Mouse (Mus musculus) gastrocnemius, postnatal 36 days (tissue): Measurements from ENCODE around the gene Dgcr8. TPM values are rescaled to one million over a fixed set of nuclear protein-coding genes. Genes with fewer than 3 reads are reported as not detected.

Experiments used
- DNase-seq, 2 experiments: peaks; one replicate each; pipeline ENCODE4 v3.0.0; 2022
- intact Hi-C: fragments of 180-260 bp; cut with DNase I; formaldehyde crosslinking; loops from one replicate; pipeline ENCODE4 v1.15.1; 2025
- total RNA-seq, 2 experiments: library from RNA; stranded (reverse); gene quantifications; 2 replicates each; pipeline ENCODE4 v1.2.3; 2021

The Dgcr8 gene
- total RNA-seq, 2 experiments from 2014 or later, result 13.8 to 14.6 TPM

DNA sequence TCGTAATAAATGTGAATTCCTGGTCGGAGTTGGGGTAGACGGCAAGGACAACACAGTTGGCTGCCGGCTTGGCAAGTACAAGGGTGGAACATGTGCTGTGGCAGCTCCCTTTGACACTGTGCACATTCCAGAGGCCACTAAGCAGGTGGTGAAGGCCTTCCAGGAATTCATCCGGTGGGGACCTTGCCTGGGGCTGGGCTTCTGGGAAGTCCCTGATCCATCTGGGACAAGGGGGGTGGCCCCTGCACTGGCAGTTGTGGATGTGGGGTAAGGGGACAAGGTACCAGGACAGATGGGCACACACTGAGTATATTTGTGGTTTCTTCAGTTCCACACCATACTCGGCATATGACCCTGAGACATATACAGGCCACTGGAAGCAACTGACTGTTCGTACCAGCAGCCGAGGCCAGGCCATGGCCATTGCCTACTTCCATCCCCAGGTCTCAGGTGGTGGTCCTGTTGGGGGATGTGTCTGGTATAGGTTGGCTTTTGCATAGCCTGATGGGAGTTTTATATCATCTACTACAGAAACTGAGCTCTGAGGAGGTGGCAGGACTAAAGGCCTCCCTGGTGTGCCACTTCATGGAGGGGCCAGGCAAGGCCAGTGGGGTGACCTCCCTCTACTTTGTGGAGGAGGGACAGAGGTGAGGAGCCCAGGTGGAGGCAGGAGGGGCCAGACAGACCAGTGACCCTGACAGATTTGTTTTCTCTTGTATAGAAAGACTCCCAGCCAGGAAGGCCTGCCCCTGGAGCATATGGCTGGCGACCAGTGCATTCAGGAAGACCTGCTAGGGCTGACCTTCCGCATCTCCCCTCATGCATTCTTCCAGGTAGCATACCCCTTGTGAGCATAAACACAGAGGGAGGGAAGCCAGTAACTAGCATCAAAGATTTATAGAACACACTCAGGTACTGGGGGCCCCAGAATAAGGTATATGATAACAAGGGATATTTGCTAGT, 37.9 kb downstream of the Dgcr8 start:
- no peak for DNase-seq

DNA sequence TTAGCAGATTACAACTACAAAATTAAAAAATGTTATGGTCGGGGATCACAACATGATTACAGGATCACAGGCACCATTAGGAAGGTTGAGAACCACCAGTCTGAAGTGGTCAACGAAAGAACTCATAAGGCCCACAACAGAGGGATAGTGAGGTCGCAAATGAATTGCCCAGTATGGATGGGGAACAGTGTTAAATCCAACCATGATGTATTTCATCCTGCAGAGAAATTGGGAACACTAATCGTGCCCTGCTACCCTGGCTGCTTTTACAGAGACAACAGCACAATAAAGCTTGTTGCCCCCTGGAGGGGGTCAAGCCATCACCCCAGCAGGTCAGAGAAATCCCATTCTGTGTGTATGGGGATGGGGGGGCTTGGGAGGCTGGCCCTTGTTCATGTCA, 38.8 kb downstream of the Dgcr8 start:
- intact Hi-C loops, result loop anchor here (5.0 kb wide), 1 partner anchor 37 kb away; the partner anchor contains the start of gene Dgcr8
- DNase-seq, result no peak

More for the DNA sequence above, 37.9 kb downstream of the Dgcr8 start:
- intact Hi-C loops, result loop anchor here (5.0 kb wide), 1 partner anchor 36 kb away; the partner anchor contains the start of gene Dgcr8

DNA sequence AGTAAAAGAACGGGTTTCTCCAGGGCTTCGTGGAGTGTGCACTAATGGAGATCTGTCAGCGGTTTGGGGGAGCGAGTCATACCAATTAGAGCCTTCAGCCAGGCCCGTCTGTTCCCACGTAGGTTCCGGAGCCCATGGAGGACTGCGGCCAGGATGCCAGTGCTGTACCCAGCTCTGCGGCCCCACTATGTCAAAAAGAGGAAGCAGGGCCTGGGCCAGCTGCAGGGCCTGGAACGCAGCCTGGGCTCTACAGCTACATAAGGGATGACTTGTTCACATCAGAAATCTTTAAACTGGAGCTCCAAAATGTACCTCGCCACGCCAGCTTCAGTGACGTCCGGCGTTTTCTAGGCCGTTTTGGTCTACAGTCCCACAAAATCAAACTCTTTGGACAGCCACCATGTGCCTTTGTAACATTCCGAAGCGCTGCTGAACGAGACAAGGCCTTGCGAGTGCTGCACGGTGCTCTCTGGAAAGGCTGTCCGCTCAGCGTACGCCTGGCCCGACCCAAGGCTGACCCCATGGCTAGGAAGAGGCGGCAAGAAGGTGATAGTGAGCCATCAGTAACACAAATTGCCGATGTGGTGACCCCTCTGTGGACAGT, 39.6 kb downstream of the Dgcr8 start:
- peak in 1 of 2 experiments; percentile 42 for DNase-seq

DNA sequence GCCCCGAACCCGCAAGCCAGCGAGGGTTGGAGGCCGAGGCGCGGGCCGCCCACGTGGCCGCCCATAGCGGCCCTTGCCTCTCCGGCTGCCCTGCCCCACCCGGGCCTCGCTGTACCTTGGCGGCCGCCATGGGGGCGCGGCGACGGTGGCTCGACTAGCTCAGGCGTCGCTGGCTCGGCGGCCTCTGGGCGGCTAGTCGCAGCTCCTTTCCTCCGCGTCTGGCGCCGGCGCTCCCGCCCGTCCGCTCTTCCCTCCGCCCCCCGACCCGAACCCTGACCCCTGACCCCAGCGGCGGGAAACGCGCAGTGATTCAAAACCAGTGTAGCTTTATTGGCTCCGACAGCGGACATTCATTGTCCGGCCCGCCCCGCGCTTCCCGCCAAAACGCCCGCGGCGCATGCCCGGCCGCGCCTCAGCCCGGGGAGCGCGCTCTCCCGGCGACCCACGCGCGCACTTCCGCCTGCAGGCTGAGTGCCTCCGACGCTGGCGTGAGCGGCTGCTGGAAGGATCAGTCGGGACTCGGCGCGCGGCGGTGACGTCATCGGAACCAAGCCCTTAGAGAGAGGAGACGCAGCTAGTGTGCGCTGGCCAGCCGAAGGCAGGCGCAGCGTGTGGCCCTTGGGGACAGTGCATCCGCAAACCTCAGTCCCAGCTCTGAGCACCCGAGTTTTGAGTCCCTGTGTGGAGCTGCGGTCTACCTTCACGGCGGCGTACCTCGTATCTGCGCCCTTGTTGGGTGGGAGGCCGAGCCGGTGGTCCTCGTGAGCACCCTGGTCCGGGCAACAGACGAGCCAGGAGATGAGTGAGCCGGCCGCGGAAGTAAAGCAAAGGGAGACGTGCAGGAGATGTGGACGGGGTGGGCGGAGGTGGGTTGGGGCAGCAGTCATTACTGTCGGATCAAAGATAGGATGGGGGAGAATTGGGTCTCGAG, 40.3 kb downstream of the Dgcr8 start, which contains the start of the genes Trmt2a and Ranbp1:
Gene Trmt2a (plus strand): TSS at position 247 of the 931 bp plus-strand sequence.
Gene Ranbp1 (minus strand): TSS at position 300 of the 931 bp plus-strand sequence.
- DNase-seq, result peak; percentile 96 to 97
- intact Hi-C loops, result no loop called here

More for the DNA sequence above, 39.6 kb downstream of the Dgcr8 start:
- intact Hi-C loops, result no loop called here

GRCm38 (mm10) chr16:18247521-18248399, 41.3 kb downstream of the Dgcr8 start:
- no peak for DNase-seq
- intact Hi-C loops, result no loop called here

- DNase-seq, result no peak
- intact Hi-C loops, result no loop called here
Measured at GRCm38 (mm10) chr16:18241581-18241980, 47.5 kb downstream of the Dgcr8 start.

DNA sequence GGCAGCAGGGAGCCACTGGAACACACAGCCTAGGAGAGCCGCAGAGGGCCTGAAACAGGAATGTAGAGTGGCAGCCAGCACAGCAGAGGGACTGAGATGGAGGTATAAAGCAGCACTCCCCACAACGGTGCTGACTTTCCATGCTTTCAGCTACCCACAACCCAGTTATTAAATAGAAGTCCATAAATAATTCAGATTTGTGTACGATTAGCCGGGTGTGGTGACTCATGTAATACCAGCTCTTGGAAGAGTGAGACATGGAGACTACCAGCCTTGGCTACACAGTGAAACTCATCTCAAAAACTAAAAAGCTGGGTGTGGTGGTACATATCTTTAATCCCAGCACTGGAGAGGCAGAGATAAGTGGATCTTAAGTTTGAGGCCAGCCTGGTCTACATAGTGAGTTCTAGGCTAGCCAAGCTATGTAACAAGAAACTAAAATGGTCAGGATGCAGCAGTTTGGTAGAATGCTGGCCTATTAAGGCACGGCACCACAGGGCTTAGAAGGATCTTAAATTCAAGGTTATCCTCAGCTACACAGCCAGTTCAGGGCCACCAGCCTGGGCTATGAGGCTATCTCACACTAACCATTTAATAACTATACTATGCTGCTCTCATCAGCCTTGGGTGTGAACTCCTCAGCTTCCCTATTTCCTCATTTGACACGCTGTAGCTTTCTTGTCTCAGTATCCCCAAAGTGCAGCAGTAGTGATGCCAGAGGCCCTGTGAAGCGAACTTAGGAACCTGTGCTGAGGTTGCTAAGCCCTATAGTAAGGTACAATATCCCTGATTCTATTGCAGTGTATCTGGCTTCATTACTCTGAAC, 52.2 kb downstream of the Dgcr8 start:
- DNase-seq, result no peak
- intact Hi-C loops, result no loop called here

DNA sequence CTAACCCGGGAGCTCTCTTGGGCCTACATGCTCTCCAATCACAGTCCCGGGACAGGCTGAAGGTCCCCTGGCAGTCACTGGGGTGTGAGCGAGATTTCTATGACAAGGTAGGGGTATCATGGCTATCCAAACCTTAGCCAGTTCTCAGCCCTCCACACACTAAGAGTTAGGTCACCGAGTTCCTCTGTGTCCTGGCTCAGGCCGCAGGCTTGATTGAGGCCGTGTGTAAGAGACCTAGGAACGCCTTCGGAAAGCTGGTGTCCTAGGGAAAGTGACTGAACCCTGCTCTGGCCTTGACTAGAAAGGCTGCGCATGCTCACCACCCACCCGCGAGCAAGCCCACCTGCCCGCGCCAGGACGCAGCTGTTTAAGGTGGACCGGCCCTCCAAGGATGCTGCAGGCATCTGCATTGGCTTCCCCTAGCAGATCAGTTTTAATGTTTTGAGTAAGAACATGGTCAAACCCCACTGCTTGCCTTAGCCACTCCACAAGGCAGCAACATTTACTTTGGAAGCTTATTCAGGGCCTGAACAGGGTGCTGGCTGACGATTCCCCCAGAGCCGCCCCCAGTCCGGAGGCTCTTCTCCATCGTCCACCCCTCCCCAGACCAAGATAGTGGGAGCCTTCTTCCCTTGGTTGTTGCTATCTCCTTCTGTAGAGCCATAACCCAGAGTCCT, 53.5 kb downstream of the Dgcr8 start:
- intact Hi-C loops, result no loop called here
- peak; percentile 62 to 68 for DNase-seq

- DNase-seq, result peak; percentile 65 to 75
- intact Hi-C loops, result no loop called here
Measured at GRCm38 (mm10) chr16:18234671-18235388, 54.2 kb downstream of the Dgcr8 start, which contains the start of gene Zdhhc8. Gene Zdhhc8, minus strand, starts transcription at chr16:18235136.

GRCm38 (mm10) chr16:18233919-18234670, 55.0 kb downstream of the Dgcr8 start:
- intact Hi-C loops, result no loop called here
- peak in 1 of 2 experiments; percentile 20 for DNase-seq

GRCm38 (mm10) chr16:18233451-18233850, 55.6 kb downstream of the Dgcr8 start:
- intact Hi-C loops, result no loop called here
- DNase-seq, result no peak

DNA sequence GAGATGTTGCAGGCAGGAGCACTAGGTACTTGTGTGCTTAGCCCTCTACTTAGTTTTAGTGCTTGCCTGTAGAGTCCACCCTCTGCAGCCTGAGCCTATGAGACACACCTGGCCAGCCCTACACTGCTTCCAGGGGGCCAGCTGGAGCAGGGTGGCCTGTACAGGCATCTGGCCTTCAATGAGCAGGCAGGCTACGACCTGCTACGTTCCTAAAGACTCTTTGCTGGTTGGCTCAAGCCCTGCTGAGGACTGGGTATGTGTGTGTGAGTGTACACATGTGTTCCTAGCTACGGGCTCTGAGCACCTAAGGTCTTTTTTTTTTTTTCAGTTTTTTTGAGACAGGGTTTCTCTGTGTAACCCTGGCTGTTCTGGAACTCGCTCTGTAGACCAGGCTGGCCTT, 57.6 kb downstream of the Dgcr8 start:
- DNase-seq, result no peak
- intact Hi-C loops, result no loop called here

DNA sequence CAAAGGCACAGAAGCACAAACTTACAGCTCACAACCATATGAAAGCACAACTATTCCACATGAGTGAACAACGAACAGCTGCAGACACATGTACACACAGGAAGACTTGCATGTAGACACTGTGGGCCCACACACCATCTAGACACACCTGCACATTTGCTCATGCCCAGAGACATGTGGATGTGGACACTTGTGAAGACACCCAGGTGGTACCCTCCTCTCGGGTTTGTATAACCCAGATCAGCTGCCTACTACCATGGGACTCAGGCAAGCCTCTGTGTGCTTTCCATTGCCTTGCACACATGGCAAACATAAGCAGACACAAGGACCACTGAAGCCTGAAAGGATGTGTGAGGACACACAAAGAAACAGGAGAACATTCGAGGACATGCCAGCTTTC, 58.0 kb downstream of the Dgcr8 start:
- intact Hi-C loops, result no loop called here
- DNase-seq, result no peak

DNA sequence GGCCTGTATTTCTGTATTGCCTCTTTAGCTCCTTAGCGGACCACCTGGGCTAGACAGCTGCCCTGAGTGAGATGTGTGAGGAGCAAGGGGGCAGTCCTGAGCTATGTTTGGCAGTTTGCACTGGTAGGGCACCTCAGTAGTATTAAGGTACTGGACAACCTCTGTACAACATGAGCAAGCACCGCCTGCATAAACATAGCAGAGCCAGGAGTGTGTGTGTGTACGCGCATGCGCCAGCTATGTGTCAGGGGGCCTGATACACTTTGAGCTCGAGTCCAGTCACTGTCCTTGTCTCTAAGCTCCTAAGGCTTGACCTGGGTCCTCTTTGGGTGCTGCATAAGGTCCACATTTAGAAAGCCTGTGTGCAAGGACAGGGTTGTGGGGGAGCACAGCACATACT, 58.4 kb downstream of the Dgcr8 start:
- intact Hi-C loops, result no loop called here

DNA sequence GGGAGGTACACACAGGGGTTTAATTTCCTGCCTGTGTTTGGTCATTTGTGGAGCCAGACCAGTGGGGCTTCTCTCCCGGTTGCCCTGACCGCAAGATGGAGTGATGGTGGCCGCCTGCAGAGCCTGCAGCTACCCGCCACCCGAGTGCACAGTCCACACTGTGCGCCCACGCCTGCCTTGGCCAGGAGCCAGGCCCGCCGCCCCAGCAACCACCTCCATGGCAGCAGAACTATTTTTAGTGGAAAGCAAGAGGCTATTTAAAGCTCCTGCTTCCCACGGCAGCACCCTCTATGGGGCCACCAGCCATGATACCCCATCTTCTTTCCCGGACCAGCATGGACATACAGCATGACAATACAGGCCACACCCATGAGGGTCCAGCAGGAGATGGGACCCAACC, 59.4 kb downstream of the Dgcr8 start:
- no peak for DNase-seq
- intact Hi-C loops, result no loop called here

More for the DNA sequence above, 58.4 kb downstream of the Dgcr8 start:
- no peak for DNase-seq

DNA sequence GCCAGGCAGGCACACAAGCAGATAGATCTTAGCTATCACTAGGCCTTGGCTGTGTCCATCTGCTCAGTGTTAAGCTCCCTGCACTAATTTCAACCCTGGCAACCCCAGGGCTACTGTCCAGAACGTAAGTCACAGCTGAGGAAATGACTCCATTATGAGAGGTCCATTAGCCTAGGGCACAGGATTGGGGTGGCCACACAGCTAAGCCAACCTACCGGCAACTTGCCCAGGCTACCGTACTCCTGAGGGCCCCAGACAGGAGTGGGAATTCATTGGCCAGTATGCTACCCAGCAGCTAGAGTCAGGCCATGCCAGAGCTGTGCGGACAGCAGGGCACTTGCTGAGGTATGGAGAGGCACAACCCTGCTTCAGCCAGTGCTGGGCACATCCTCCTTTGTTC, 60.2 kb downstream of the Dgcr8 start:
- intact Hi-C loops, result no loop called here
- no peak for DNase-seq
